Mouse (Mus musculus) MEL (cell line): ENCODE measurements around the gene Ttk. TPM values are rescaled to one million over a fixed set of nuclear protein-coding genes. Genes with fewer than 3 reads are reported as not detected.

Source experiments
- DNase-seq: peaks from one replicate; pipeline ENCODE4 v3.0.0; 2011; ENCODE audit warnings: low read depth, low spot score
- H3K27ac ChIP-seq: 2 replicates; pipeline ENCODE4 v1.5.1; 2012; ENCODE audit warnings: low read depth, mild to moderate bottlenecking, control low read depth, low read length, moderate library complexity; ENCODE audit not compliant: control insufficient read depth
- H3K27me3 ChIP-seq, 2 experiments: fragments of 150-350 bp in 1 of 2; sonication (generic) in 1 of 2; 2 replicates each; pipeline ENCODE4 v1.6.1; 2012; ENCODE audit warnings: low read length in 2 of 2, mild to moderate bottlenecking in 2 of 2, improper control_type of control experiment in 1 of 2, moderate library complexity in 1 of 2; ENCODE audit not compliant: insufficient read depth in 2 of 2, control insufficient read depth in 1 of 2
- H3K36me3 ChIP-seq, 2 experiments: 2 replicates each; pipeline ENCODE4 v1.6.1; 2012 to 2014; ENCODE audit warnings: low read length in 2 of 2, improper control_type of control experiment in 1 of 2, inconsistent platforms in 1 of 2, mild to moderate bottlenecking in 1 of 2; ENCODE audit not compliant: insufficient read depth in 2 of 2, control insufficient read depth in 1 of 2
- H3K4me1 ChIP-seq, 2 experiments: fragments of 150-350 bp in 1 of 2; sonication (generic) in 1 of 2; 2 replicates each; pipeline ENCODE4 v1.6.1; 2012; ENCODE audit warnings: low read length in 2 of 2, improper control_type of control experiment in 1 of 2, mild to moderate bottlenecking in 1 of 2; ENCODE audit not compliant: insufficient read depth in 2 of 2, control insufficient read depth in 1 of 2
- H3K4me3 ChIP-seq, 2 experiments: fragments of 150-350 bp in 1 of 2; sonication (generic) in 1 of 2; 2 replicates each; pipeline ENCODE4 v1.5.1; 2012; ENCODE audit warnings: low read depth in 2 of 2, low read length in 2 of 2, mild to moderate bottlenecking in 2 of 2, moderate library complexity in 2 of 2, control low read depth in 1 of 2, improper control_type of control experiment in 1 of 2; ENCODE audit not compliant: control insufficient read depth in 1 of 2, insufficient read depth in 1 of 2
- H3K79me2 ChIP-seq: 2 replicates; pipeline ENCODE4 v1.6.1; 2012; ENCODE audit warnings: mild to moderate bottlenecking, low read length, moderate library complexity; ENCODE audit not compliant: control insufficient read depth, poor library complexity, insufficient read depth
- H3K9ac ChIP-seq: 2 replicates; pipeline ENCODE4 v1.6.1; 2012; ENCODE audit warnings: low read depth, mild to moderate bottlenecking, control low read depth, low read length, moderate library complexity; ENCODE audit not compliant: control insufficient read depth, poor library complexity, severe bottlenecking
- H3K9me3 ChIP-seq: fragments of 150-350 bp; sonication (generic); replicated peaks from 2 replicates; pipeline ENCODE4 v1.6.1; 2012; ENCODE audit warnings: mild to moderate bottlenecking, low read length, improper control_type of control experiment, moderate library complexity; ENCODE audit not compliant: insufficient read depth
- BHLHE40 ChIP-seq: IDR thresholded peaks from 2 replicates; pipeline ENCODE4 v1.6.1; 2012; ENCODE audit warnings: low read depth, mild to moderate bottlenecking, inconsistent platforms, low read length, improper control_type of control experiment, borderline replicate concordance
- CTCF ChIP-seq, 3 experiments: IDR thresholded peaks in 2 of 3; conservative IDR thresholded peaks in 1 of 3; 2 replicates each; pipeline ENCODE4 v1.5.1; 2011 to 2012; ENCODE audit warnings: low read length in 3 of 3, low read depth in 2 of 3, mild to moderate bottlenecking in 2 of 3, improper control_type of control experiment in 1 of 3, inconsistent platforms in 1 of 3, mixed read lengths in 1 of 3, moderate library complexity in 1 of 3; ENCODE audit not compliant: control insufficient read depth in 1 of 3, insufficient read depth in 1 of 3, poor library complexity in 1 of 3, severe bottlenecking in 1 of 3
- ELF1 ChIP-seq: IDR thresholded peaks from 2 replicates; pipeline ENCODE4 v1.6.1; 2014; ENCODE audit warnings: low read depth, mild to moderate bottlenecking, inconsistent platforms, low read length, improper control_type of control experiment, moderate library complexity
- GABPA ChIP-seq: IDR thresholded peaks from 2 replicates; pipeline ENCODE4 v1.6.1; 2012; ENCODE audit warnings: low read depth, mild to moderate bottlenecking, inconsistent platforms, low read length, improper control_type of control experiment, moderate library complexity
- GATA1 ChIP-seq: IDR thresholded peaks from 2 replicates; pipeline ENCODE4 v1.6.1; 2011; ENCODE audit warnings: low read depth, low read length, improper control_type of control experiment
- MAFK ChIP-seq: IDR thresholded peaks from 2 replicates; pipeline ENCODE4 v1.6.1; 2011; ENCODE audit warnings: low read depth, mild to moderate bottlenecking, low read length, improper control_type of control experiment, borderline replicate concordance
- MXI1 ChIP-seq: IDR thresholded peaks from 2 replicates; pipeline ENCODE4 v1.6.1; 2011; ENCODE audit warnings: mild to moderate bottlenecking, low read depth, low read length, improper control_type of control experiment
- MYB ChIP-seq: IDR thresholded peaks from 2 replicates; pipeline ENCODE4 v1.6.1; 2011; ENCODE audit warnings: mild to moderate bottlenecking, low read depth, low read length, improper control_type of control experiment
- POLR2AphosphoS2 ChIP-seq: IDR thresholded peaks from 2 replicates; pipeline ENCODE4 v1.6.1; 2011; ENCODE audit warnings: low read length, improper control_type of control experiment
- RAD21 ChIP-seq: IDR thresholded peaks from 2 replicates; pipeline ENCODE4 v1.6.1; 2011; ENCODE audit warnings: mild to moderate bottlenecking, low read depth, low read length, improper control_type of control experiment
- RCOR1 ChIP-seq: IDR thresholded peaks from 2 replicates; pipeline ENCODE4 v1.6.1; 2012; ENCODE audit warnings: low read depth, mild to moderate bottlenecking, inconsistent platforms, low read length, improper control_type of control experiment
- SIN3A ChIP-seq: IDR thresholded peaks from 2 replicates; pipeline ENCODE4 v1.6.1; 2012; ENCODE audit warnings: low read length, improper control_type of control experiment, inconsistent platforms
- SMC3 ChIP-seq: IDR thresholded peaks from 2 replicates; pipeline ENCODE4 v1.6.1; 2011; ENCODE audit warnings: low read depth, low read length, improper control_type of control experiment
- UBTF ChIP-seq: IDR thresholded peaks from 2 replicates; pipeline ENCODE4 v1.6.1; 2012; ENCODE audit warnings: low read depth, mild to moderate bottlenecking, inconsistent platforms, low read length, improper control_type of control experiment, moderate library complexity, borderline replicate concordance; ENCODE audit not compliant: insufficient read depth
- ZC3H11A ChIP-seq: IDR thresholded peaks from 2 replicates; pipeline ENCODE4 v1.6.1; 2012; ENCODE audit warnings: low read depth, mild to moderate bottlenecking, inconsistent platforms, low read length, improper control_type of control experiment
- ZKSCAN1 ChIP-seq: IDR thresholded peaks from 2 replicates; pipeline ENCODE4 v1.6.1; 2012; ENCODE audit warnings: low read depth, mild to moderate bottlenecking, inconsistent platforms, low read length, improper control_type of control experiment, moderate library complexity
- ZMIZ1 ChIP-seq: IDR thresholded peaks from 2 replicates; pipeline ENCODE4 v1.6.1; 2012; ENCODE audit warnings: low read depth, mild to moderate bottlenecking, inconsistent platforms, low read length, improper control_type of control experiment, moderate library complexity
- ZNF384 ChIP-seq: IDR thresholded peaks from 2 replicates; pipeline ENCODE4 v1.6.1; 2012; ENCODE audit warnings: low read depth, mild to moderate bottlenecking, inconsistent platforms, low read length, improper control_type of control experiment
- polyA plus RNA-seq, 2 experiments: library from polyadenylated mRNA; stranded (reverse) in 1 of 2; unstranded in 1 of 2; fragments of >175 nt in 1 of 2; fragments of >200 nt in 1 of 2; gene quantifications; 2 replicates each; pipeline versions ENCODE4 v1.2.1 to v1.2.4; 2012; ENCODE audit warnings: low replicate concordance in 2 of 2, low read depth in 1 of 2; ENCODE audit not compliant: insufficient read length in 2 of 2, insufficient read depth in 1 of 2, missing spikeins in 1 of 2
- total RNA-seq: library from RNA; depleted of rRNA; stranded (reverse); fragments of 300-350 nt; gene quantifications from 2 replicates; pipeline ENCODE4 v1.2.3, GENCODE M21; 2012

The Ttk gene
- total and polyA plus RNA-seq, 3 experiments: 16.0 to 18.5 TPM; not detected in 1

DNA sequence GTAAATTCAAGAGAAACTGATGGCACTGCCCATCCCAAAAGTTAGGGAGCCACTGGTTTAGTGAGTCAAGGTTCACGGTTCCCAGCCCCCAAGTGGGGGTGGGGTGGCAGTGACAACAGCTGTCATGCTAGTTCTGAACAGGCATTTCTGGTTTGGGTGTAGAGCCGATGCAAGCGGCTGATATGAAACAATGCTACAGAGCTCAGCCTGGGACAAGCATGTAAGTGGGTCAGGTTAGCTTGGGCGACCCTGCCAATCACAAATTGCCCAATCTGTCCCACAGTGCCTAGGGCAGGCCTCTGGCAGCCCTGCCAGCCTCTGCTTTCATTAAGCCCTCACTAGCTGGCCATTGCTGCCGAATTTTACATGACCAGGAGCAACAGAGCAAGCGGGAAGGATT is 47.7 kb downstream of the Ttk start:
- H3K36me3 ChIP-seq: no peaks in the 10 kb centered on the region
- TF ChIP-seq ZMIZ1 (no peak), RCOR1 (no peak), POLR2AphosphoS2 (no peak)
- TF ChIP-seq, all 39 proteins: peak for 0
- H3K9ac ChIP-seq: no peak overlapping the region
- H3K4me3 ChIP-seq: no peak overlapping the region
- no peak for DNase-seq
- no peaks in the 10 kb centered on the region for H3K9me3 ChIP-seq
- H3K79me2 ChIP-seq: no peaks in the 10 kb centered on the region
- no peaks in the 10 kb centered on the region for H3K4me1 ChIP-seq
- no peak overlapping the region for H3K27ac ChIP-seq
- no peaks in the 10 kb centered on the region for H3K27me3 ChIP-seq

DNA sequence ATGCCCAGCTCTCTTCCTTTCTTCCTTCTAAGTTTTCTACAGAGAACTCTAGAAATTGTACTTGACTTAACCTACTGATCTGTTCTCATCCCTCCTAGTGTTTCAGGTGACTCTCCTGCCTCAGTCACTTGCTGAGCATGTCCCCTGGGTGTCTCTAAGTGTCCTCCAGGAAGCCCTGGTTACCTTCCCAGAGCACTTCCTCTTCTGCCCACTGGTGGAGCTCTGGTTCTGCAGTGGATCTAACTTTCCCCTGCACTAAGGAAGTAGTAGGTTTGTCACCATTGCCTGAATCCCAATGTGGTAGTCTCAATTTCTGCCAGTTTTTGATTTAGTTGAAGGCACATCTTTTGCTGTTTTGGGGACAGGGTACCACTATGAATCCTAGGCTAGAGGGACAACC is 51.7 kb downstream of the Ttk start:
- peak; percentile 41 for DNase-seq
- Histone ChIP-seq H3K4me1 (no peaks in the 10 kb centered on the region), H3K9ac (no peak overlapping the region), H3K27ac (no peak overlapping the region), H3K36me3 (no peaks in the 10 kb centered on the region; a peak in 1 of 4 replicates), H3K4me3 (no peak overlapping the region), H3K79me2 (no peaks in the 10 kb centered on the region), H3K27me3 (no peaks in the 10 kb centered on the region), H3K9me3 (no peaks in the 10 kb centered on the region)
- no peak for TF ChIP-seq MYB
- no peak for TF ChIP-seq SIN3A
- peak; percentile 18 for TF ChIP-seq RAD21
- TF ChIP-seq GATA1: no peak
- no peak for TF ChIP-seq MXI1
- TF ChIP-seq ZC3H11A: no peak
- no peak for TF ChIP-seq ZKSCAN1
- TF ChIP-seq BHLHE40: no peak
- no peak for TF ChIP-seq GABPA
- peak; percentile 12 to 22 (median 16); a peak in 3 of 6 replicates for TF ChIP-seq CTCF (IDR thresholded peaks at IDR 0.05 in 2 of 3, conservative IDR thresholded peaks at IDR 0.05 in 1 of 3; ENCODE audit: control insufficient read depth in 1 of 3, insufficient read depth in 1 of 3, low read depth in 2 of 3, low read length in 3 of 3, poor library complexity in 1 of 3, severe bottlenecking in 1 of 3)
- TF ChIP-seq ELF1: 0 out of 2 replicates have a peak, but pooled peaks have one; percentile 8
- TF ChIP-seq MAFK: no peak
- TF ChIP-seq UBTF: no peak
- TF ChIP-seq SMC3: no peak
- no peak for TF ChIP-seq ZNF384
